Mouse (Mus musculus) stomach, embryonic 15.5 days (tissue): ENCODE data around the gene Kmt2d. TPM values are rescaled to one million over a fixed set of nuclear protein-coding genes. Genes with fewer than 3 reads are reported as not detected.

Experiments used
- ATAC-seq: fragments of 200-750 bp; cut with Nextera tagmentation; 2 replicates; pipeline ENCODE4 v1.8.0; 2017; ENCODE audit warnings: low read depth, moderate number of reproducible peaks, moderate TSS enrichment; ENCODE audit not compliant: insufficient read depth, low FRiP score
- H3K27ac ChIP-seq: fragments of 300-500 bp; sonication (generic); 2 replicates; pipeline ENCODE4 v1.5.1; 2015; ENCODE audit warnings: mild to moderate bottlenecking, inconsistent platforms
- H3K27me3 ChIP-seq: fragments of 300-500 bp; sonication (generic); replicated peaks from 2 replicates; pipeline ENCODE4 v1.6.1; 2015; ENCODE audit warnings: inconsistent platforms
- H3K36me3 ChIP-seq: fragments of 300-500 bp; sonication (generic); 2 replicates; pipeline ENCODE4 v1.6.1; 2015; ENCODE audit warnings: inconsistent platforms
- H3K4me1 ChIP-seq: fragments of 300-500 bp; sonication (generic); 2 replicates; pipeline ENCODE4 v1.6.1; 2015; ENCODE audit warnings: inconsistent platforms
- H3K4me2 ChIP-seq: fragments of 300-500 bp; sonication (generic); 2 replicates; pipeline ENCODE4 v1.6.1; 2015; ENCODE audit warnings: mild to moderate bottlenecking, inconsistent platforms
- H3K4me3 ChIP-seq: fragments of 300-500 bp; sonication (generic); replicated peaks from 2 replicates; pipeline ENCODE4 v1.5.1; 2015; ENCODE audit warnings: inconsistent platforms
- H3K9ac ChIP-seq: fragments of 300-500 bp; sonication (generic); 2 replicates; pipeline ENCODE4 v1.6.1; 2015; ENCODE audit warnings: inconsistent platforms
- H3K9me3 ChIP-seq: fragments of 300-500 bp; sonication (generic); 2 replicates; pipeline ENCODE4 v1.6.1; 2016; ENCODE audit warnings: inconsistent platforms
- WGBS: fragments of 180-500 bp; shearing (Covaris S2); methylation state at CpG from one replicate; pipeline ENCODE4 v1.1.7; 2015; 5-methylcytosine and 5-hydroxymethylcytosine counted together
- polyA plus RNA-seq: library from polyadenylated mRNA; unstranded; fragments of >200 nt; fragmentation: Nextera tagmentation; extraction: Ambion mirVana; gene quantifications from 2 replicates; pipeline ENCODE4 v1.2.1, GENCODE M21; 2015

Kmt2d gene
- polyA plus RNA-seq, 1 experiment from 2014 or later = 10.6 TPM

GRCm38 (mm10) chr15:98865771-98866170 is 5.2 kb downstream of the Kmt2d start:
- WGBS = 92% methylated on average over 8 of the region's 8 CpGs
- Histone ChIP-seq H3K36me3 (peaks cover 57% of the 10 kb centered on the region), H3K9ac (no peak overlapping the region), H3K4me3 (no peak overlapping the region), H3K27ac (no peak overlapping the region), H3K4me2 (no peak overlapping the region), H3K4me1 (peaks cover 31% of the 10 kb centered on the region), H3K9me3 (no peaks in the 10 kb centered on the region), H3K27me3 (no peaks in the 10 kb centered on the region)
- no peak for ATAC-seq

DNA sequence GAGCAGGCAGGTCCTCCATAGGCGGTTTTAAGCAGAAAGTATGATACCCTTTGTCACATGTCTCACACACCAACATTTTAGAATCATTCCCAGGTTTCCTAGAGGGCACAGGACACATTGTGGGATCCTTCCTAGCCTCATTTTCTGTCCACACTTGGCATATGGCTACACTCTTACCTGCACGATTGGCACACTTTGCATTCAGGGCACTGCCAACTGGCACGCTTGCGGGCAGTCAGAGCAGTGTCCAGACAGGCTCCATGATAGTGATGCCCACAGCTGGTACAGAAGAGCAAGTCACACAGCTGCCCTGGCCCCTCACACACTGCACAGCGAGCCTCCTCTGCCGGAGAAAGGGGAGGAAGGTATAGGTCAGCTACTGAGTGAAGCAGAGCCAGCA is 6.1 kb downstream of the Kmt2d start:
- H3K4me3 ChIP-seq = no peak overlapping the region
- 95% methylated on average over 6 of the region's 6 CpGs for WGBS

DNA sequence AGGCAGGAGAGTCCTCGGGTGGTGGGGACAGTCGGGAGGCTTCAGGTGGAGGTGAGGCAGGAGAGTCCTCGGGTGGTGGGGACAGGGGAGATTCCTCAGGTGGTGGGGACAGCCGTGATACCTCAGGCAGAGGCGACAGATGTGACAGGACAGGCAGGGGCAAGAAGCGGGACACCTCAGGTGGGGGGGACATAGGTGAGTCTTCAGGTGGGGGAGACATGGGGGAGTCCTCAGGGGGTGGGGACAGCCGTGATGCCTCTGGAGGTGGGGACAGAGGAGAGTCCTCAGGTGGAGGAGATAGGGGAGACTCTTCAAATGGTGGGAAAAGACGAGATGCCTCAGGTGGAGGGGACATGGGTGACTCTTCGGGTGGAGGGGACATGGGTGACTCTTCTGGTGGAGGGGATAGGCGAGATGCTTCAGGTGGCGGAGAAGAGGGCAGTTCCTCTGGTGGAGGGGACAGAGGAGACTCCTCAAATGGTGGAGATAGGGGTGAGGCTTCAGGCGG is 7.5 kb downstream of the Kmt2d start:
- WGBS = 84% methylated on average over 12 of the region's 12 CpGs
- Histone ChIP-seq H3K27ac (no peak overlapping the region), H3K9me3 (no peaks in the 10 kb centered on the region)

More for the DNA sequence above, 6.1 kb downstream of the Kmt2d start:
- Histone ChIP-seq H3K9ac (no peak overlapping the region), H3K4me2 (no peak overlapping the region), H3K36me3 (peaks cover 65% of the 10 kb centered on the region), H3K27ac (no peak overlapping the region), H3K4me1 (peaks cover 29% of the 10 kb centered on the region), H3K9me3 (no peaks in the 10 kb centered on the region), H3K27me3 (no peaks in the 10 kb centered on the region)
- ATAC-seq = no peak

GRCm38 (mm10) chr15:98861701-98862410 is 9.1 kb downstream of the Kmt2d start:
- Histone ChIP-seq H3K4me1 (no peaks in the 10 kb centered on the region), H3K36me3 (peaks cover 95% of the 10 kb centered on the region), H3K4me3 (no peak overlapping the region), H3K4me2 (no peak overlapping the region), H3K9ac (no peak overlapping the region), H3K27me3 (no peaks in the 10 kb centered on the region), H3K9me3 (no peaks in the 10 kb centered on the region), H3K27ac (no peak overlapping the region)
- WGBS = 84% methylated on average over 21 of the region's 21 CpGs
- no peak for ATAC-seq

More for the DNA sequence above, 7.5 kb downstream of the Kmt2d start:
- H3K4me3 ChIP-seq = no peak overlapping the region
- no peak overlapping the region for H3K9ac ChIP-seq
- ATAC-seq = no peak
- H3K4me2 ChIP-seq = no peak overlapping the region
- peaks cover 15% of the 10 kb centered on the region for H3K4me1 ChIP-seq
- H3K27me3 ChIP-seq = no peaks in the 10 kb centered on the region
- H3K36me3 ChIP-seq = peaks cover 78% of the 10 kb centered on the region

GRCm38 (mm10) chr15:98860921-98861320 is 10.1 kb downstream of the Kmt2d start:
- Histone ChIP-seq H3K4me1 (no peaks in the 10 kb centered on the region), H3K36me3 (peaks cover 95% of the 10 kb centered on the region), H3K4me2 (no peak overlapping the region), H3K9me3 (no peaks in the 10 kb centered on the region), H3K27ac (no peak overlapping the region), H3K27me3 (no peaks in the 10 kb centered on the region), H3K4me3 (no peak overlapping the region), H3K9ac (no peak overlapping the region)
- ATAC-seq = no peak
- 92% methylated on average over 18 of the region's 18 CpGs for WGBS

GRCm38 (mm10) chr15:98859319-98860043 is 11.5 kb downstream of the Kmt2d start:
- no peaks in the 10 kb centered on the region for H3K27me3 ChIP-seq
- H3K36me3 ChIP-seq = peaks cover 89% of the 10 kb centered on the region
- ATAC-seq = no peak
- 81% methylated on average over 9 of the region's 9 CpGs for WGBS
- no peak overlapping the region for H3K9ac ChIP-seq
- H3K4me3 ChIP-seq = no peak overlapping the region
- no peak overlapping the region for H3K4me2 ChIP-seq
- H3K4me1 ChIP-seq = no peaks in the 10 kb centered on the region
- H3K9me3 ChIP-seq = no peaks in the 10 kb centered on the region
- no peak overlapping the region for H3K27ac ChIP-seq

DNA sequence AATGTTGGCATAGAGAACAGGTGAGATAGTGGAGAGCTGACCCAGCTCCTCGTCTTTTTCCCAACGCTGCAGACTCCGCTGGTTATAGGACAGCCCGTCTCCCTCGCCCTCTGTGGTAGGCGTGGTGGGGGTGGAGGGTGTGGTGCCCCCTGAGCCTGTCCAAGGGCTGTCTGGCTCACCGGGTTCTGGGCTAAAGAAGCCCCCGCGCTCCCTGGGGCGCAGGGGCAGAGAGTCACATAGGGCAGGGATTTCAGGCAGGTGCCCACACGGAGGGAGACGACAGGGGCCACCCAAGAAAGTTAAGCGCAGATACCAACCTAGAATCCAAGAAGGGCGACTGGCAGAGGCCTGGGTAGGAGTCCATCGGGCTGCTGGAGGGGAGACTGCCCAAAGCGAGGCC is 16.8 kb downstream of the Kmt2d start:
- H3K4me3 ChIP-seq = no peak overlapping the region
- H3K4me2 ChIP-seq = no peak overlapping the region
- H3K9ac ChIP-seq = no peak overlapping the region
- 88% methylated on average over 16 of the region's 16 CpGs for WGBS
- no peaks in the 10 kb centered on the region for H3K27me3 ChIP-seq
- H3K9me3 ChIP-seq = no peaks in the 10 kb centered on the region
- peaks cover 90% of the 10 kb centered on the region for H3K36me3 ChIP-seq
- no peaks in the 10 kb centered on the region for H3K4me1 ChIP-seq
- H3K27ac ChIP-seq = no peak overlapping the region
- no peak for ATAC-seq

- ATAC-seq = no peak
- H3K4me1 ChIP-seq = no peaks in the 10 kb centered on the region
- peaks cover 92% of the 10 kb centered on the region for H3K36me3 ChIP-seq
- no peak overlapping the region for H3K27ac ChIP-seq
- no peaks in the 10 kb centered on the region for H3K27me3 ChIP-seq
- H3K9me3 ChIP-seq = no peaks in the 10 kb centered on the region
- 92% methylated on average over 28 of the region's 28 CpGs for WGBS
- no peak overlapping the region for H3K9ac ChIP-seq
- no peak overlapping the region for H3K4me3 ChIP-seq
- no peak overlapping the region for H3K4me2 ChIP-seq
Measured at GRCm38 (mm10) chr15:98853161-98853937, 17.7 kb downstream of the Kmt2d start.

DNA sequence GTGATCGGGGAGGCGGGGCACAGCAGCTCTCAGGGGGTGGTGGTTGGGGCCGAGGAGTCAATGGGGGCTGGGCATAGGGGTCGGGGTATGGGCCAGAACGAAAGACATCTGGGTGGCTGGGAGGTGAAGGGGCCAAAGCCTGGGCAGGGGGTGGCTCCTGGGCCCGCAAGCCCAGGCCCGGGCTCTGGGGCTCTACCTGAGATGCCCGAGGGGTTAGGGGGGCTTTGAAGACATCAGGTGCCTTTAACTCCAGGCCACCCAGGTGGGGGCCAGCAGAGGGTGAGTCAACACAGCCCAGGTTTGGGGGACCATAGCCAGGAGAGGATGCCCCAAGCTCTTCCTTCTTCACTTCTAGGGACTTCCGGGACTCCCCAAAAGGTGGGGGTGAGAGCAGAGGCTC is 18.3 kb downstream of the Kmt2d start:
- Histone ChIP-seq H3K27me3 (no peaks in the 10 kb centered on the region), H3K4me1 (no peaks in the 10 kb centered on the region), H3K4me3 (no peak overlapping the region), H3K9ac (no peak overlapping the region), H3K27ac (no peak overlapping the region), H3K9me3 (no peaks in the 10 kb centered on the region), H3K36me3 (peaks cover 92% of the 10 kb centered on the region), H3K4me2 (no peak overlapping the region)
- 89% methylated on average over 9 of the region's 9 CpGs for WGBS
- ATAC-seq = no peak

DNA sequence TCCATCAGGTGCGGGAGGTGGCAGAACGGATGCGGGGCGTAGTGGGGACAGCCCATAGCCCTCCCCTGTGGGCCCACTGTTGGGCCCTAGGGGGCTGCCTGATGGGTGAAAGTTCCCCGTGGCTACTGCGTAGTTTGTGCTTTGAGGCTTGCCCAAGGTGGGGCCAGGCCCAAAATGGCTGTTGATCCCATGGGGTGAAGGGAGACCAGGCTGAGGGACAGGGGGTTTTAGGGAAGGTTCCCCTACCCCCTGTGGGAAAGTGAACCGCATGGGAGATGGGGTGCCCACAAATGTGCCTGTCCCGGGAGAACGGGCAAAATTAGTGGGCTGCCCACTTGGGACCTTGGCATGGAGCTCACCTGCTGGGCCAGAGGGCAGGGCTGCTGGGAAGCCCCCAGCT is 18.9 kb downstream of the Kmt2d start:
- Histone ChIP-seq H3K4me2 (no peak overlapping the region), H3K4me3 (no peak overlapping the region), H3K9me3 (no peaks in the 10 kb centered on the region), H3K27me3 (no peaks in the 10 kb centered on the region), H3K4me1 (no peaks in the 10 kb centered on the region), H3K9ac (no peak overlapping the region), H3K36me3 (peaks cover 92% of the 10 kb centered on the region), H3K27ac (no peak overlapping the region)
- WGBS = 94% methylated on average over 9 of the region's 9 CpGs
- no peak for ATAC-seq

DNA sequence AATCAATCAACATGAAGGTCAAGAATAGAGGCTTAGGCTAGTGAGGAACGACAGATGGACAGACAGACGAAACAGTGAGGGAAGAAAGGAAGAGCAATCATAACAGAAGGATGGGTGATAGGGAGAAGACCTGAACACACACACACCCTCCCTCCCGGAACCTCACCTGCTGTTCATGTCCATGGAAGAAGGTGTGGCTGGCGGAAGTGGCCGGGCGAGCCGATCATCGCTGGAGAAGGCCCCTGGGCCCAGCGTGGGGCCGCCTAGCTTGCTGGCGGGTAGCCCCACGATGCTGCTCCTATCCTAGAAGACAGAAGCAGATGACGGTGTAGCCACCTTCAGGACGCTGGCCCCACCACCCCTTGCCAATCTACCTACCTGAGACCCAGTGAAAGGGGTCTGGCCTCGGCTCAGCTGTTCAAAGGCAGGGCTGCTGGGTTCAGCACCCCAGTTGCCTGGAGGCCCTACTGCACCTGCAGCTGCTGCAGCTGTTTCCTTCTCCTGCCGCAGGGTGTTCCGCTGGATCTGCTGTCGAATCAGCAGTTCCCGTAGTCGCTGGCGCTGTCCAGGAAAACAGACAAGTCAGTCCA is 19.7 kb downstream of the Kmt2d start:
- Histone ChIP-seq H3K9ac (no peak overlapping the region), H3K27me3 (no peaks in the 10 kb centered on the region), H3K9me3 (no peaks in the 10 kb centered on the region), H3K27ac (no peak overlapping the region), H3K36me3 (peaks cover 94% of the 10 kb centered on the region), H3K4me3 (no peak overlapping the region), H3K4me2 (no peak overlapping the region), H3K4me1 (no peaks in the 10 kb centered on the region)
- 85% methylated on average over 21 of the region's 21 CpGs for WGBS
- no peak for ATAC-seq
